Mouse (Mus musculus): ENCODE measurements around the gene Acp2. TPM values are rescaled to one million over a fixed set of nuclear protein-coding genes. Genes with fewer than 3 reads are reported as not detected.

Acp2 gene
- polyA plus RNA-seq (2011; ENCODE audit: insufficient read depth, insufficient read length, low read depth, missing spikeins): 14.5 and 27.0 TPM in 2 replicates

- no peaks in the 10 kb centered on the region for H3K4me1 ChIP-seq (ENCODE audit: control insufficient read depth, insufficient read depth, low read length)
- H3K36me3 ChIP-seq (ENCODE audit: control insufficient read depth, insufficient read depth, low read length, poor library complexity, severe bottlenecking): no peaks in the 10 kb centered on the region
- peak; percentile 91 for TF ChIP-seq POLR2A (IDR thresholded peaks at IDR 0.05; ENCODE audit: insufficient read depth, low read length)
- TF ChIP-seq CTCF (IDR thresholded peaks at IDR 0.05; ENCODE audit: low read depth, low read length): no peak
- TF ChIP-seq EP300 (IDR thresholded peaks at IDR 0.05; ENCODE audit: insufficient read depth, low read depth, low read length): peak; percentile 58; the same call in 1 of the 2 replicates
- H3K9ac ChIP-seq (ENCODE audit: low read depth, poor library complexity, severe bottlenecking): peak within 1 kb of the TSS; percentile 75
- H3K27ac ChIP-seq (ENCODE audit: insufficient read depth, low read length): peak within 1 kb of the TSS; percentile 90
- no peaks in the 10 kb centered on the region for H3K9me3 ChIP-seq (replicated peaks; ENCODE audit: control insufficient read depth, insufficient read depth, low read length, poor library complexity, severe bottlenecking)
- peak within 1 kb of the TSS; percentile 88 for H3K4me3 ChIP-seq (ENCODE audit: low read depth, low read length)
- H3K27me3 ChIP-seq (ENCODE audit: control insufficient read depth, insufficient read depth, low read length, poor library complexity, severe bottlenecking): no peaks in the 10 kb centered on the region
Measured at GRCm38 (mm10) chr2:91202222-91202971, at the start of gene Acp2, which contains the start of gene Nr1h3. Gene Acp2, plus strand, starts transcription at chr2:91202885. Gene Nr1h3, minus strand, starts transcription at chr2:91202834.

GRCm38 (mm10) chr2:91152885-91153377 is 49.8 kb upstream of the Acp2 start:
- H3K4me3 ChIP-seq (ENCODE audit: low read depth, low read length): no peak overlapping the region
- H3K36me3 ChIP-seq (ENCODE audit: control insufficient read depth, insufficient read depth, low read length, poor library complexity, severe bottlenecking): no peaks in the 10 kb centered on the region
- no peaks in the 10 kb centered on the region for H3K27me3 ChIP-seq (ENCODE audit: control insufficient read depth, insufficient read depth, low read length, poor library complexity, severe bottlenecking)
- H3K4me1 ChIP-seq (ENCODE audit: control insufficient read depth, insufficient read depth, low read length): no peaks in the 10 kb centered on the region
- H3K27ac ChIP-seq (ENCODE audit: insufficient read depth, low read length): no peak overlapping the region
- TF ChIP-seq CTCF (IDR thresholded peaks at IDR 0.05; ENCODE audit: low read depth, low read length): no peak
- TF ChIP-seq EP300 (IDR thresholded peaks at IDR 0.05; ENCODE audit: insufficient read depth, low read depth, low read length): no peak
- no peak for TF ChIP-seq POLR2A (IDR thresholded peaks at IDR 0.05; ENCODE audit: insufficient read depth, low read length)
- H3K9me3 ChIP-seq (replicated peaks; ENCODE audit: control insufficient read depth, insufficient read depth, low read length, poor library complexity, severe bottlenecking): no peaks in the 10 kb centered on the region
- no peak overlapping the region for H3K9ac ChIP-seq (ENCODE audit: low read depth, poor library complexity, severe bottlenecking)

GRCm38 (mm10) chr2:91154091-91154490 is 48.6 kb upstream of the Acp2 start:
- no peak overlapping the region for H3K9ac ChIP-seq (ENCODE audit: low read depth, poor library complexity, severe bottlenecking)
- H3K27me3 ChIP-seq (ENCODE audit: control insufficient read depth, insufficient read depth, low read length, poor library complexity, severe bottlenecking): no peaks in the 10 kb centered on the region
- no peaks in the 10 kb centered on the region for H3K36me3 ChIP-seq (ENCODE audit: control insufficient read depth, insufficient read depth, low read length, poor library complexity, severe bottlenecking)
- H3K4me1 ChIP-seq (ENCODE audit: control insufficient read depth, insufficient read depth, low read length): no peaks in the 10 kb centered on the region
- H3K4me3 ChIP-seq (ENCODE audit: low read depth, low read length): no peak overlapping the region
- H3K27ac ChIP-seq (ENCODE audit: insufficient read depth, low read length): no peak overlapping the region
- TF ChIP-seq CTCF (IDR thresholded peaks at IDR 0.05; ENCODE audit: low read depth, low read length): no peak
- TF ChIP-seq EP300 (IDR thresholded peaks at IDR 0.05; ENCODE audit: insufficient read depth, low read depth, low read length): no peak
- no peak for TF ChIP-seq POLR2A (IDR thresholded peaks at IDR 0.05; ENCODE audit: insufficient read depth, low read length)
- H3K9me3 ChIP-seq (replicated peaks; ENCODE audit: control insufficient read depth, insufficient read depth, low read length, poor library complexity, severe bottlenecking): no peaks in the 10 kb centered on the region

- H3K4me3 ChIP-seq (ENCODE audit: low read depth, low read length): no peak overlapping the region
- no peaks in the 10 kb centered on the region for H3K4me1 ChIP-seq (ENCODE audit: control insufficient read depth, insufficient read depth, low read length)
- TF ChIP-seq CTCF (IDR thresholded peaks at IDR 0.05; ENCODE audit: low read depth, low read length) (no peak), POLR2A (IDR thresholded peaks at IDR 0.05; ENCODE audit: insufficient read depth, low read length) (no peak), EP300 (IDR thresholded peaks at IDR 0.05; ENCODE audit: insufficient read depth, low read depth, low read length) (no peak)
- no peaks in the 10 kb centered on the region for H3K36me3 ChIP-seq (ENCODE audit: control insufficient read depth, insufficient read depth, low read length, poor library complexity, severe bottlenecking)
- H3K9me3 ChIP-seq (replicated peaks; ENCODE audit: control insufficient read depth, insufficient read depth, low read length, poor library complexity, severe bottlenecking): no peaks in the 10 kb centered on the region
- no peak overlapping the region for H3K9ac ChIP-seq (ENCODE audit: low read depth, poor library complexity, severe bottlenecking)
- no peak overlapping the region for H3K27ac ChIP-seq (ENCODE audit: insufficient read depth, low read length)
- H3K27me3 ChIP-seq (ENCODE audit: control insufficient read depth, insufficient read depth, low read length, poor library complexity, severe bottlenecking): no peaks in the 10 kb centered on the region
Measured at GRCm38 (mm10) chr2:91157002-91157752, 45.5 kb upstream of the Acp2 start.

GRCm38 (mm10) chr2:91160591-91160990 is 42.1 kb upstream of the Acp2 start:
- Histone ChIP-seq H3K27ac (ENCODE audit: insufficient read depth, low read length) (no peak overlapping the region), H3K4me3 (ENCODE audit: low read depth, low read length) (no peak overlapping the region), H3K4me1 (ENCODE audit: control insufficient read depth, insufficient read depth, low read length) (no peaks in the 10 kb centered on the region), H3K9ac (ENCODE audit: low read depth, poor library complexity, severe bottlenecking) (no peak overlapping the region), H3K9me3 (replicated peaks; ENCODE audit: control insufficient read depth, insufficient read depth, low read length, poor library complexity, severe bottlenecking) (no peaks in the 10 kb centered on the region), H3K36me3 (ENCODE audit: control insufficient read depth, insufficient read depth, low read length, poor library complexity, severe bottlenecking) (no peaks in the 10 kb centered on the region), H3K27me3 (ENCODE audit: control insufficient read depth, insufficient read depth, low read length, poor library complexity, severe bottlenecking) (no peaks in the 10 kb centered on the region)
- TF ChIP-seq EP300 (IDR thresholded peaks at IDR 0.05; ENCODE audit: insufficient read depth, low read depth, low read length) (no peak), CTCF (IDR thresholded peaks at IDR 0.05; ENCODE audit: low read depth, low read length) (no peak), POLR2A (IDR thresholded peaks at IDR 0.05; ENCODE audit: insufficient read depth, low read length) (no peak)
